Mouse (Mus musculus): ENCODE data around the gene Rps10.

GRCm38 (mm10) chr17:27645807-27646206, 9.3 kb upstream of the Rps10 start:
- TF ChIP-seq POLR2A (IDR thresholded peaks at IDR 0.05; ENCODE audit: insufficient read depth, low read depth, low read length) = no peak
- no peak for TF ChIP-seq CTCF (IDR thresholded peaks at IDR 0.05; ENCODE audit: insufficient read depth, low read depth, low read length)

Measured in olfactory bulb, adult 2 months (tissue).